Mouse (Mus musculus) liver, embryonic 16.5 days (tissue): ENCODE results near the gene Olfr601. TPM values are rescaled to one million over a fixed set of nuclear protein-coding genes. Genes with fewer than 3 reads are reported as not detected.

Experiments
- polyA plus RNA-seq: library from polyadenylated mRNA; unstranded; fragments of >200 nt; fragmentation: Nextera tagmentation; extraction: Ambion mirVana; gene quantifications from 2 replicates; pipeline ENCODE4 v1.2.1, GENCODE M21; 2015

The Olfr601 gene
- polyA plus RNA-seq, 1 experiment from 2014 or later, result not detected

Other genes with a start within 250 kb of the Olfr601 start
- gene Olfr586, start 237.0 kb downstream of the Olfr601 start, polyA plus RNA-seq, result not detected in 2 replicates
- not detected in 2 replicates for gene Olfr588-ps1, start 221.8 kb downstream of the Olfr601 start, polyA plus RNA-seq
- not detected in 2 replicates for gene Olfr589, start 206.3 kb downstream of the Olfr601 start, polyA plus RNA-seq
- gene Olfr591, start 184.3 kb downstream of the Olfr601 start, polyA plus RNA-seq, result not detected in 2 replicates
- not detected in 2 replicates for gene Olfr592, start 177.9 kb downstream of the Olfr601 start, polyA plus RNA-seq
- not detected in 2 replicates for gene Olfr593, start 150.8 kb downstream of the Olfr601 start, polyA plus RNA-seq
- gene Olfr594, start 145.7 kb downstream of the Olfr601 start, polyA plus RNA-seq, result not detected in 2 replicates
- not detected in 2 replicates for gene Usp17ld, start 110.2 kb downstream of the Olfr601 start, polyA plus RNA-seq
- gene Olfr596, start 57.0 kb downstream of the Olfr601 start, polyA plus RNA-seq, result not detected in 2 replicates
- gene Olfr597, start 46.3 kb downstream of the Olfr601 start, polyA plus RNA-seq, result not detected in 2 replicates
- gene Olfr598, start 39.1 kb downstream of the Olfr601 start, polyA plus RNA-seq, result not detected in 2 replicates
- gene Olfr599, start 26.7 kb downstream of the Olfr601 start, polyA plus RNA-seq, result not detected in 2 replicates
- gene Olfr600, start 13.0 kb downstream of the Olfr601 start, polyA plus RNA-seq, result not detected in 2 replicates
- not detected in 2 replicates for gene Olfr603, start 23.5 kb upstream of the Olfr601 start, polyA plus RNA-seq
- not detected in 2 replicates for gene Usp17lc, start 52.4 kb upstream of the Olfr601 start, polyA plus RNA-seq
- gene Olfr605, start 82.8 kb upstream of the Olfr601 start, polyA plus RNA-seq, result not detected in 2 replicates
- gene Olfr606, start 86.4 kb upstream of the Olfr601 start, polyA plus RNA-seq, result not detected in 2 replicates
- gene Olfr607, start 101.5 kb upstream of the Olfr601 start, polyA plus RNA-seq, result not detected in 2 replicates
- gene Olfr608, start 107.2 kb upstream of the Olfr601 start, polyA plus RNA-seq, result not detected in 2 replicates
- gene Olfr609, start 135.4 kb upstream of the Olfr601 start, polyA plus RNA-seq, result not detected in 2 replicates
- gene Olfr610, start 149.5 kb upstream of the Olfr601 start, polyA plus RNA-seq, result not detected in 2 replicates
- not detected in 2 replicates for gene Olfr611, start 158.2 kb upstream of the Olfr601 start, polyA plus RNA-seq
- gene Olfr612, start 180.1 kb upstream of the Olfr601 start, polyA plus RNA-seq, result not detected in 2 replicates
- not detected in 2 replicates for gene Olfr613, start 185.4 kb upstream of the Olfr601 start, polyA plus RNA-seq
- gene Olfr615, start 193.4 kb upstream of the Olfr601 start, polyA plus RNA-seq, result not detected in 2 replicates
- gene Olfr616, start 206.5 kb upstream of the Olfr601 start, polyA plus RNA-seq, result not detected in 2 replicates
- gene Olfr617, start 210.4 kb upstream of the Olfr601 start, polyA plus RNA-seq, result not detected in 2 replicates
- not detected in 2 replicates for gene Olfr618, start 227.4 kb upstream of the Olfr601 start, polyA plus RNA-seq
- not detected in 2 replicates for gene Olfr619, start 237.9 kb upstream of the Olfr601 start, polyA plus RNA-seq
- not detected in 2 replicates for gene Olfr620, start 249.9 kb upstream of the Olfr601 start, polyA plus RNA-seq